ENCODE assay signal across 8 mouse cellular contexts in the genomic region with DNA sequence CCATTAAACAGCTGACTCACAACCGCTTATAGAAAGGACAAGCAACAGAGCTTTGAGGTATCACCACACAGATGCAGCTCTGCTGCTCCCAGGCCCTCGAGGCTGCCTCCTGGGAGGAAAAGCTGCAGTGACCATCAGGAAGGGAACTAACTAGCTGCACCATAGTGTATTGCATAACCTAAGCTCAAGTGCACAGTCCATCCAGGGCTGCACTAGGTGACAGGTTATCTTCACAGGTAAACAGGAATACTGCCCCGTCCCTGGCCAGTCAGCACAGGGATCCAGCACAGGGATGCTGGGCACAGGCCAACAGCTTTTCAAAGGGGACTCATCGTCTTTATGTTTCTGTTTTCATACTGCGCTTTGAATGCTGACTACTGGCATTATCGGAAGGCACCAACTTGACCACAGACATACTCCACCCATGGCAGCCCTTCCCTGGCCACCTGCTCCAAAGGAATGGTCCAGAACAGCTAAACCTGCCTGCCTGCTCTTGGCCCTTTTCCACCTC. TPM values are rescaled to one million over a fixed set of nuclear protein-coding genes. Genes with fewer than 3 reads are reported as not detected.
A peak's percentile ranks its signal among the peaks of the same experiment; 100 is the strongest.
DNase-seq lines count a peak whose midpoint lies in the region; ATAC-seq and TF ChIP-seq lines count a peak whose summit lies in the region.

No protein-coding gene starts in this region.

- no peak for ATAC-seq in megakaryocyte, adult 5-6 weeks (ENCODE audit: poor library complexity, severe bottlenecking)
- no peak for ATAC-seq in intestine, embryonic 16.5 days

- no peak for TF ChIP-seq POLR2A in small intestine, adult 2 months (IDR thresholded peaks at IDR 0.05; ENCODE audit: low read depth, low read length)

- peaks cover 54% of the 10 kb centered on the region for H3K36me3 ChIP-seq in megakaryocyte, embryonic 14.5 days (replicated peaks; ENCODE audit: low read length)
- no peaks in the 10 kb centered on the region for H3K36me3 ChIP-seq in intestine, embryonic 16.5 days (ENCODE audit: control insufficient read depth, insufficient read depth, low read length)
- peaks cover 5% of the 10 kb centered on the region for H3K36me3 ChIP-seq in small intestine, adult 2 months (ENCODE audit: control insufficient read depth, insufficient read depth, low read length)

- DNase-seq in adrenal gland, postnatal 10 days: peak; percentile 18
- DNase-seq in adrenal gland, postnatal 14 days: no peak
- no peak for DNase-seq in layer of hippocampus, postnatal 10 days (ENCODE audit: low spot score in 2 of 2)
- DNase-seq in frontal cortex, postnatal 10 days (ENCODE audit: low spot score in 2 of 2): no peak

- peak overlapping the region; percentile 85 for H3K4me2 ChIP-seq in intestine, embryonic 16.5 days (ENCODE audit: low read depth, low read length)

- WGBS in intestine, embryonic 16.5 days: 82% methylated on average over 6 of the region's 6 CpGs
- WGBS in small intestine, adult 2 months: 15% methylated on average over 6 of the region's 6 CpGs

- H3K9me3 ChIP-seq in megakaryocyte, embryonic 14.5 days: no peaks in the 10 kb centered on the region
- no peaks in the 10 kb centered on the region for H3K9me3 ChIP-seq in intestine, embryonic 16.5 days (ENCODE audit: control insufficient read depth, low read length)

- H3K27ac ChIP-seq in intestine, embryonic 16.5 days (ENCODE audit: low read length): no peak overlapping the region
- H3K27ac ChIP-seq in small intestine, adult 2 months (ENCODE audit: insufficient read depth, low read depth, low read length): peak overlapping the region; percentile 91

- H3K4me3 ChIP-seq in megakaryocyte, embryonic 14.5 days (replicated peaks): peak overlapping the region; percentile 100
- peak overlapping the region; percentile 10; the same call in 1 of the 2 replicates for H3K4me3 ChIP-seq in intestine, embryonic 16.5 days (ENCODE audit: low read length)
- peak overlapping the region; percentile 82 for H3K4me3 ChIP-seq in small intestine, adult 2 months (ENCODE audit: low read depth, low read length)

- TF ChIP-seq CTCF in small intestine, adult 2 months (IDR thresholded peaks at IDR 0.05; ENCODE audit: extremely low read depth, insufficient read length, insufficient replicate concordance, low read depth, low read length): peak; percentile 3; the same call in 1 of the 2 replicates

- H3K4me1 ChIP-seq in megakaryocyte, embryonic 14.5 days: peaks cover 82% of the 10 kb centered on the region
- H3K4me1 ChIP-seq in intestine, embryonic 16.5 days (ENCODE audit: control insufficient read depth, insufficient read depth, low read length): peaks cover 21% of the 10 kb centered on the region
- H3K4me1 ChIP-seq in small intestine, adult 2 months (ENCODE audit: control insufficient read depth, insufficient read depth, insufficient read length, low read length): peaks cover 22% of the 10 kb centered on the region

- H3K27me3 ChIP-seq in megakaryocyte, embryonic 14.5 days (replicated peaks): no peaks in the 10 kb centered on the region
- H3K27me3 ChIP-seq in intestine, embryonic 16.5 days (replicated peaks; ENCODE audit: control insufficient read depth, insufficient read depth, low read length): no peaks in the 10 kb centered on the region
- no peaks in the 10 kb centered on the region for H3K27me3 ChIP-seq in small intestine, adult 2 months (ENCODE audit: control insufficient read depth, insufficient read depth, low read length)

- H3K9ac ChIP-seq in intestine, embryonic 16.5 days (ENCODE audit: low read depth, low read length): 0 out of 2 replicates have a peak overlapping the region, but pooled peaks have one; percentile 29

RNA-seq across cellular contexts. Expression of a gene that starts 2.3 kb away (rescaled TPM):
- 10 to 100 TPM; 30.4 to 46.1 TPM for total RNA-seq in adrenal gland, postnatal 10 days (2021)
- 27.8 and 33.2 TPM in 2 replicates for total RNA-seq in adrenal gland, postnatal 14 days (2021)
- 27.5 and 77.6 TPM in 2 replicates for polyA plus RNA-seq in megakaryocyte, embryonic 14.5 days (2012; ENCODE audit: insufficient read depth, low replicate concordance)
- 36.4 and 40.7 TPM in 2 replicates for total RNA-seq in megakaryocyte, adult 5-6 weeks (2015)
- total RNA-seq in megakaryocyte, adult 5-6 weeks (2017): 12.7 and 13.3 TPM in 2 replicates
- polyA plus RNA-seq in intestine, embryonic 16.5 days (2015; fragmentation: Nextera tagmentation; extraction: Ambion mirVana): 11.3 and 12.2 TPM in 2 replicates
- 47.2 and 58.4 TPM in 2 replicates for polyA plus RNA-seq in small intestine, adult 2 months (2012; rRNA removed)
- total RNA-seq in layer of hippocampus, postnatal 10 days (2021): 10 to 100 TPM; 19.3 to 21.2 TPM

RNA-seq across cellular contexts. Expression of a gene that starts 25.9 kb away (rescaled TPM):
- 1 to 10 TPM; 2.0 to 6.6 TPM for total RNA-seq in adrenal gland, postnatal 10 days (2021)
- 4.1 and 6.1 TPM in 2 replicates for total RNA-seq in adrenal gland, postnatal 14 days (2021)
- polyA plus RNA-seq in megakaryocyte, embryonic 14.5 days (2012; ENCODE audit: insufficient read depth, low replicate concordance): 13.2 TPM in 1 of 2 replicates, not detected in the other
- total RNA-seq in megakaryocyte, adult 5-6 weeks (2015): 2.5 and 6.0 TPM in 2 replicates
- 25.6 and 28.7 TPM in 2 replicates for total RNA-seq in megakaryocyte, adult 5-6 weeks (2017)
- polyA plus RNA-seq in intestine, embryonic 16.5 days (2015; fragmentation: Nextera tagmentation; extraction: Ambion mirVana): 3.7 and 4.1 TPM in 2 replicates
- 0.34 and 0.47 TPM in 2 replicates for polyA plus RNA-seq in small intestine, adult 2 months (2012; rRNA removed)
- 1 to 10 TPM; 2.7 to 4.4 TPM for total RNA-seq in layer of hippocampus, postnatal 10 days (2021)

RNA-seq across cellular contexts. Expression of a gene that starts 28.9 kb away (rescaled TPM):
- total RNA-seq in adrenal gland, postnatal 10 days (2021): 10 to 100 TPM; 32.3 to 34.9 TPM
- total RNA-seq in adrenal gland, postnatal 14 days (2021): 41.0 and 42.3 TPM in 2 replicates
- 5.6 and 34.7 TPM in 2 replicates for polyA plus RNA-seq in megakaryocyte, embryonic 14.5 days (2012; ENCODE audit: insufficient read depth, low replicate concordance)
- total RNA-seq in megakaryocyte, adult 5-6 weeks (2015): 10.2 and 16.7 TPM in 2 replicates
- 94.0 and 120 TPM in 2 replicates for total RNA-seq in megakaryocyte, adult 5-6 weeks (2017)
- polyA plus RNA-seq in intestine, embryonic 16.5 days (2015; fragmentation: Nextera tagmentation; extraction: Ambion mirVana): 42.5 and 50.5 TPM in 2 replicates
- 2.2 and 6.7 TPM in 2 replicates for polyA plus RNA-seq in small intestine, adult 2 months (2012; rRNA removed)
- 10 to 100 TPM; 28.4 to 35.1 TPM for total RNA-seq in layer of hippocampus, postnatal 10 days (2021)

RNA-seq across cellular contexts. Expression of a gene that starts 31.8 kb away (rescaled TPM):
- total RNA-seq in adrenal gland, postnatal 10 days (2021): 1 to 10 TPM; 1.1 to 1.3 TPM
- total RNA-seq in adrenal gland, postnatal 14 days (2021): 0.52 and 0.60 TPM in 2 replicates
- 2,862 and 6,438 TPM in 2 replicates for polyA plus RNA-seq in megakaryocyte, embryonic 14.5 days (2012; ENCODE audit: insufficient read depth, low replicate concordance)
- total RNA-seq in megakaryocyte, adult 5-6 weeks (2015): 0.16 and 1.2 TPM in 2 replicates
- 0.59 TPM in 1 of 2 replicates, not detected in the other for total RNA-seq in megakaryocyte, adult 5-6 weeks (2017)
- polyA plus RNA-seq in intestine, embryonic 16.5 days (2015; fragmentation: Nextera tagmentation; extraction: Ambion mirVana): 1.5 and 2.0 TPM in 2 replicates
- 1.7 TPM in 1 of 2 replicates, not detected in the other for polyA plus RNA-seq in small intestine, adult 2 months (2012; rRNA removed)
- under 1 TPM; 0.40 to 0.57 TPM for total RNA-seq in layer of hippocampus, postnatal 10 days (2021)

RNA-seq across cellular contexts. Expression of a gene that starts 41.2 kb away (rescaled TPM):
- 100 to 1,000 TPM; 395 to 399 TPM for total RNA-seq in adrenal gland, postnatal 10 days (2021)
- 392 and 410 TPM in 2 replicates for total RNA-seq in adrenal gland, postnatal 14 days (2021)
- polyA plus RNA-seq in megakaryocyte, embryonic 14.5 days (2012; ENCODE audit: insufficient read depth, low replicate concordance): 44.0 and 59.4 TPM in 2 replicates
- 264 and 268 TPM in 2 replicates for total RNA-seq in megakaryocyte, adult 5-6 weeks (2015)
- 389 and 399 TPM in 2 replicates for total RNA-seq in megakaryocyte, adult 5-6 weeks (2017)
- polyA plus RNA-seq in intestine, embryonic 16.5 days (2015; fragmentation: Nextera tagmentation; extraction: Ambion mirVana): 831 and 949 TPM in 2 replicates
- polyA plus RNA-seq in small intestine, adult 2 months (2012; rRNA removed): 63.8 and 77.3 TPM in 2 replicates
- total RNA-seq in layer of hippocampus, postnatal 10 days (2021): 100 to 1,000 TPM; 248 to 265 TPM

Comparison
In these comparisons a context has a peak if more than half of its experiments do, and no peak if none do; other contexts are left out.
1. H3K4me3 ChIP-seq: peak in every context shown above with its lines; median percentile 100 in megakaryocyte, embryonic 14.5 days; 82 in small intestine, adult 2 months; 10 in intestine, embryonic 16.5 days.